Mouse (Mus musculus) E14TG2a.4 (cell line): Measurements from ENCODE around the gene Edc4.
"Not testable (repeated sequence)": the region's sequence is repeated elsewhere in the genome, so short reads cannot be mapped to it uniquely, and the experiment has no call there.

Experiments
- H3K27me3 ChIP-seq: 2 replicates; pipeline ENCODE4 v1.6.1; 2014; ENCODE audit warnings: low read length, control low read depth; ENCODE audit not compliant: insufficient read depth
- H3K36me3 ChIP-seq: 2 replicates; pipeline ENCODE4 v1.6.1; 2014; ENCODE audit warnings: low read length, control low read depth; ENCODE audit not compliant: insufficient read depth
- H3K4me1 ChIP-seq: replicated peaks from 2 replicates; pipeline ENCODE4 v1.6.1; 2014; ENCODE audit warnings: low read depth, low read length, control low read depth
- H3K4me3 ChIP-seq: replicated peaks from 2 replicates; pipeline ENCODE4 v1.5.1; 2014; ENCODE audit warnings: mild to moderate bottlenecking, low read length
- H3K9me3 ChIP-seq: 2 replicates; pipeline ENCODE4 v1.6.1; 2014; ENCODE audit warnings: low read length, control low read depth
- CTCF ChIP-seq: conservative IDR thresholded peaks from 2 replicates; pipeline ENCODE4 v1.5.1; 2014; ENCODE audit warnings: low read length
- NANOG ChIP-seq: IDR thresholded peaks from 2 replicates; pipeline ENCODE4 v1.6.1; 2014; ENCODE audit warnings: borderline replicate concordance, low read length, mixed read lengths
- POU5F1 ChIP-seq: IDR thresholded peaks from 2 replicates; pipeline ENCODE4 v1.6.1; 2014; ENCODE audit warnings: low read length, borderline replicate concordance

The Edc4 gene

GRCm38 (mm10) chr8:105880754-105881520, at the start of gene Edc4:
Gene Edc4 (plus strand): TSS chr8:105880881.
- H3K27me3 ChIP-seq = no peaks in the 10 kb centered on the region
- peaks cover 80% of the 10 kb centered on the region for H3K36me3 ChIP-seq
- TF ChIP-seq CTCF = no peak
- TF ChIP-seq NANOG = no peak
- no peak for TF ChIP-seq POU5F1
- H3K9me3 ChIP-seq = no peaks in the 10 kb centered on the region
- peaks cover 56% of the 10 kb centered on the region for H3K4me1 ChIP-seq
- H3K4me3 ChIP-seq = peak within 1 kb of the TSS; percentile 100

- H3K27me3 ChIP-seq, H3K4me3 ChIP-seq, H3K36me3 ChIP-seq, H3K4me1 ChIP-seq, H3K9me3 ChIP-seq: not testable (repeated sequence)
These were observed 46.9 kb upstream of the Edc4 start for GRCm38 (mm10) chr8:105833740-105834139.

DNA sequence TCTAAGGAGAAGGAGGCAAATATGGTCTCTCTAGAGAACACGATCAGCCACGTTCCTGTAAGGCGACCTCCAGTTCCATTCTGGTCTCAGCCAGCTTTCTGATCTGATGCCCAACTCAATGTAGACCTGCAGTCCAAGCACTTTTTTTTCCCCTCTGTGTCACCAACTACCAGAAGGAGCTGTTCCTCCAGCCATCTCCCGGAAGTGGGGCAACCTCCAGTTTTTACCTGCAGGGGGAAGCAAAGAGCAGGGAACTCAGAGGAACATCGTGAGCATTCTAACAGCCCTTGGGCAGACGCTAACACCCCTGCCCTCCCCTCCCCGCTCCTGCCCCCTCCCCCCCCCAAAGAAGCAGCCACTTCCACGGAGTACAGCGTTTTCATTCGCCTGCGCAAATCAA, 45.4 kb upstream of the Edc4 start:
- Histone ChIP-seq H3K36me3 (0 out of 2 replicates have a peak, but pooled peaks cover 2% of the 10 kb centered on the region), H3K27me3 (no peaks in the 10 kb centered on the region)

DNA sequence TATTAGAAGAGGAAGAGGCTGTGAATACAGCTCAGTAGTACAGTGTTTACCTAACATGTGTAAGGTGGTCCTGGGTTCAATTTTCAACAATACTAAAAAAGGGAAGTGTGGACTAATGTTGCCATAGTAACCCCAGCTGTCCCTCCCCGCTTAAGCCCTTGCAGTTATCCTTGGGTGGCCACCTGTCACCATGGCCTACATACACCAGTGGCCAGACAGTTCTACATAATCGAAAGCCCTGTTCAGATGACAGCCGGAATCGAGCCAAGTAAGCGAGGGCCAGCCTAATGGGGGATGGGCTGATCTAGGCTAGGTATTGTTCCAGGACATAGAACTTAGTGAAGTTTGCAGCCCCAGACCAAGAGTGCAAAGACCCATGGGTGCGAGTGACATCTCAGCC, 43.7 kb upstream of the Edc4 start:
- Histone ChIP-seq H3K27me3 (no peaks in the 10 kb centered on the region), H3K4me1 (0 out of 2 replicates have a peak, but pooled peaks cover 4% of the 10 kb centered on the region), H3K36me3 (peaks cover 19% of the 10 kb centered on the region), H3K4me3 (no peak overlapping the region), H3K9me3 (no peaks in the 10 kb centered on the region)
- TF ChIP-seq NANOG (no peak), POU5F1 (no peak), CTCF (no peak)

More for the DNA sequence above, 45.4 kb upstream of the Edc4 start:
- Histone ChIP-seq H3K9me3 (no peaks in the 10 kb centered on the region), H3K4me1 (0 out of 2 replicates have a peak, but pooled peaks cover 4% of the 10 kb centered on the region), H3K4me3 (no peak overlapping the region)
- TF ChIP-seq POU5F1 (no peak), CTCF (peak; percentile 66)

GRCm38 (mm10) chr8:105839209-105839608, 41.5 kb upstream of the Edc4 start:
- Histone ChIP-seq H3K36me3 (peaks cover 38% of the 10 kb centered on the region), H3K4me3 (no peak overlapping the region), H3K4me1 (0 out of 2 replicates have a peak, but pooled peaks cover 4% of the 10 kb centered on the region), H3K9me3 (no peaks in the 10 kb centered on the region), H3K27me3 (no peaks in the 10 kb centered on the region)
- no peak for TF ChIP-seq CTCF
- TF ChIP-seq NANOG = no peak
- no peak for TF ChIP-seq POU5F1

DNA sequence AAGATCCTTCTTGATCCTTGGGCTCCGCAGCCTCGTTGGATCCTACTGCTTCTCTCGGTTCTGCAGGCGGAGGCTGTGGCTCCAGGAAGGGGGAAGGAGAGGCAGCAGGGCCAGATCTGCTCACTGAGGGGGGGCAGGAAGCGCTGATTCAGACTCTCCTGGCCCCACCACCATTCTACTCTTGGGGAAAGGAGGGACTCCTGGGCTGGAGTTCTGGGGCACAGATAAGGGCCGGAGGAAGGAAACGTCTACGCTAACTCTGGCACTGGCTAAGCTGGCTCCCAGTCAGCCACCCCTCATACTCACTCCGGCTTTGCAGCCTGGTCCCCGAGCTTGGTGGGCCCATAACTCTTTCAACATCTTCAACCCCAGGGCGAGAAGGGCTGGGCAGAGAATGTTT, 34.0 kb upstream of the Edc4 start:
- Histone ChIP-seq H3K27me3 (no peaks in the 10 kb centered on the region), H3K36me3 (peaks cover 81% of the 10 kb centered on the region), H3K4me1 (peaks cover 42% of the 10 kb centered on the region), H3K9me3 (no peaks in the 10 kb centered on the region), H3K4me3 (no peak overlapping the region)
- TF ChIP-seq POU5F1 (no peak), CTCF (no peak), NANOG (no peak)

DNA sequence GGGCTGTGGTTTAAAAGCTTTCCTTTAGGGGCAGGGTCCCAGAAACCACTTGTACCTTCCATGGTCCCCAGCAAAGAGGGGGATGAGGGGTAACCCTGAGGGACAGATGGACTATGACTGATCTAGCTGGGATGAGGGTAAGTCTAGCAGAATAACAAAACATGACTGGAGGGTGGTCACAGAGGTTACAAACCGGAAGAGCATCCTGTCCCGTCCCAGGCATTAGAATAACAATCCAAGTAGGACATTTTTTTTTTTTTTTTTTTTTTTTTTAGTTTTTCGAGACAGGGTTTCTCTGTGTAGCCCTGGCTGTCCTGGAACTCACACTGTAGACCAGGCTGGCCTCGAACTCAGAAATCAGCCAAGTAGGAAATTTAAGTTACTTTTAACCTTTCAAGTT, 30.7 kb upstream of the Edc4 start:
- no peaks in the 10 kb centered on the region for H3K27me3 ChIP-seq
- no peak for TF ChIP-seq CTCF
- no peak for TF ChIP-seq POU5F1
- TF ChIP-seq NANOG = no peak
- H3K4me3 ChIP-seq = peak overlapping the region; percentile 97
- peaks cover 50% of the 10 kb centered on the region for H3K36me3 ChIP-seq
- peaks cover 62% of the 10 kb centered on the region for H3K4me1 ChIP-seq
- no peaks in the 10 kb centered on the region for H3K9me3 ChIP-seq

- TF ChIP-seq CTCF (no peak), NANOG (no peak), POU5F1 (no peak)
- Histone ChIP-seq H3K27me3 (no peaks in the 10 kb centered on the region), H3K4me3 (peak overlapping the region; percentile 97), H3K36me3 (peaks cover 44% of the 10 kb centered on the region), H3K9me3 (no peaks in the 10 kb centered on the region), H3K4me1 (peaks cover 64% of the 10 kb centered on the region)
These were observed 30.1 kb upstream of the Edc4 start for GRCm38 (mm10) chr8:105850611-105851010.

GRCm38 (mm10) chr8:105851651-105852143, 29.0 kb upstream of the Edc4 start:
- Histone ChIP-seq H3K4me3 (peak overlapping the region; percentile 97), H3K36me3 (peaks cover 43% of the 10 kb centered on the region), H3K4me1 (peaks cover 69% of the 10 kb centered on the region), H3K9me3 (no peaks in the 10 kb centered on the region), H3K27me3 (no peaks in the 10 kb centered on the region; the same call in 1 of the 2 replicates)
- TF ChIP-seq NANOG (no peak), POU5F1 (no peak), CTCF (no peak)
